Mouse (Mus musculus): ENCODE measurements around the gene Cyp2d11.
"Not testable (repeated sequence)": the region's sequence is repeated elsewhere in the genome, so short reads cannot be mapped to it uniquely, and the experiment has no call there.

The Cyp2d11 gene

DNA sequence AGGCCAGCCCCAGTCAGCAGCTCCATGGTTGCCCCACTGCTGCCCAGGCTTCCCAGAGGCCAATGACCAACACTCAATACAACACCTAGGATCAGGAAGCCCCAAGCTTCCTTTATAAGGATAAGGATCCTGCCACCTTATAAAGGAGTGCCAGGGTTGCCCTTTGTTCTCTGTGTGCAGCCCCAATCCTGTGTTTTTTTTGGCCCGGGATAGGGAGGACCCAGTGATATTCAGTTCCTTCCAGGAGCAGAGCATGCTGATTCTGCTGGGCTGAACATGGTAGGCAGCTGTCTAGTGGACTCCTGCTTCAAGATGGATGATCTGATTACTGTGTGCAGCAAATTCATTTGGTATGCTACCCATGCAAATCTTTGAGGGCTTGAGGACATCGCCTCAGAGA, at the start of gene Cyp2d11:
Gene Cyp2d11, minus strand, starts transcription at position 101 of the 400 bp plus-strand sequence.
- DNase-seq (ENCODE audit: low read depth, low spot score): not testable (repeated sequence)

GRCm38 (mm10) chr15:82437975-82438617, 44.3 kb upstream of the Cyp2d11 start:
- DNase-seq (ENCODE audit: low read depth, low spot score): no peak

- no peak for DNase-seq (ENCODE audit: low read depth, low spot score)
Measured at GRCm38 (mm10) chr15:82435606-82436005, 41.8 kb upstream of the Cyp2d11 start.

DNA sequence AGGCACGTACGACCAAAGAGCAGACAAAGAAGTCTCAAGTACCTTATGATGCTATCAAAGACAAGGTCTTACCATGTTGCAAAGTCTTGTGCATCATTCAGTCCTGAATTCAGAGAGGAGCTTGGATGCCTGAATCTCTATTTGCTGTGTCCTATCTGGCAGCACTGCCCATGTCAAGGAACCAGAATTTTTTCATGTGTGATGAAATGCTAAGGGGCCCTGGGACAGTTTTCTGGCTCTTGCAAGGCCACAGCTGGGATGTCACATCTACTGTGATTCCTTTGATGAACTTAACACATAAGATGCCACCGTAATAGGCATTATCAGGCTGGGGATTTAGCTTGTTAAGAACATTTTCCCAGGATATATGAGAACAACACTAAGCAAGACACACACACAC, 41.2 kb upstream of the Cyp2d11 start:
- DNase-seq (ENCODE audit: low read depth, low spot score): no peak

DNA sequence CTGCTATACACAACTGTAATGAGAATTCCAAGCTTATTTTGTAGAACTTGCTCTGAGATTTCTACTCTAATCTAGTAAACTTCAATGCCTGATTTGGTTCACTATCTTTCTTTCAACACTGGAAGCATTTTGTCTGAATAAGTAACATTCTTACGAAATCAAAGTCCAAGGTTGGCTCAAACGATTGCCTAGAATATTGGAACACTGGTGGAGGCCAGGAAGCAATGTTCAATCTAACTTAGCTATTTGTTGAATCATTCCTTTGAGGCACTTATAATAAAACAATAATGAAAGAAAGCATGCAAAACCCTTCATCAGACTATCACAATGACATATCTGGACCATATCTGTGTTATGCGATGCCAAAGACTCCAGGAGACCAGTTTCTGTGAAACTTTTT, 40.7 kb upstream of the Cyp2d11 start:
- DNase-seq (ENCODE audit: low read depth, low spot score): no peak

DNA sequence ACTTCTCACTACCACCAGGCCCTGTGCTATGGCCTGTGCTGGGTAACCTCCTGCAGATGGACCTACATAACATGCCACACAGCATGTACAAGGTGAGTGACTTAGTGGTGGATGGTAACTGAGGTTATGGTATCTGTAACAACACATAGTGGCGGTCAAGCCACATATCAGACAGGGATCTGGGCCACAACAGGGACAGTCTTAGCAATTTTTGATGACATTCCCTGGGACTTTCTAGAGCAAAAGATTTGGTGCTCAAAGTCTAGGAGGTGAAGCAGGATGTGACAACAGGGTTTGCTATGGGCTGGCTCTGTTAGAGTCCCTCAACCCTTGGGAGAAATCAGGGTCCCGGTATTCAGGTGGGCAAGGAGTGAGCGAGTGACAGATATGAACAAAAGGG, 39.8 kb upstream of the Cyp2d11 start:
- no peak for DNase-seq (ENCODE audit: low read depth, low spot score)

GRCm38 (mm10) chr15:82433137-82433536, 39.3 kb upstream of the Cyp2d11 start, which contains the start of gene Cyp2d9:
TSS of gene Cyp2d9 (plus strand) at chr15:82433437.
- no peak for DNase-seq (ENCODE audit: low read depth, low spot score)

GRCm38 (mm10) chr15:82423471-82423870, 29.6 kb upstream of the Cyp2d11 start:
- DNase-seq (ENCODE audit: low read depth, low spot score): no peak

GRCm38 (mm10) chr15:82422935-82423334, 29.1 kb upstream of the Cyp2d11 start:
- no peak for DNase-seq (ENCODE audit: low read depth, low spot score)

- no peak for DNase-seq (ENCODE audit: low read depth, low spot score)
Measured at GRCm38 (mm10) chr15:82418616-82419015, 24.8 kb upstream of the Cyp2d11 start.

DNA sequence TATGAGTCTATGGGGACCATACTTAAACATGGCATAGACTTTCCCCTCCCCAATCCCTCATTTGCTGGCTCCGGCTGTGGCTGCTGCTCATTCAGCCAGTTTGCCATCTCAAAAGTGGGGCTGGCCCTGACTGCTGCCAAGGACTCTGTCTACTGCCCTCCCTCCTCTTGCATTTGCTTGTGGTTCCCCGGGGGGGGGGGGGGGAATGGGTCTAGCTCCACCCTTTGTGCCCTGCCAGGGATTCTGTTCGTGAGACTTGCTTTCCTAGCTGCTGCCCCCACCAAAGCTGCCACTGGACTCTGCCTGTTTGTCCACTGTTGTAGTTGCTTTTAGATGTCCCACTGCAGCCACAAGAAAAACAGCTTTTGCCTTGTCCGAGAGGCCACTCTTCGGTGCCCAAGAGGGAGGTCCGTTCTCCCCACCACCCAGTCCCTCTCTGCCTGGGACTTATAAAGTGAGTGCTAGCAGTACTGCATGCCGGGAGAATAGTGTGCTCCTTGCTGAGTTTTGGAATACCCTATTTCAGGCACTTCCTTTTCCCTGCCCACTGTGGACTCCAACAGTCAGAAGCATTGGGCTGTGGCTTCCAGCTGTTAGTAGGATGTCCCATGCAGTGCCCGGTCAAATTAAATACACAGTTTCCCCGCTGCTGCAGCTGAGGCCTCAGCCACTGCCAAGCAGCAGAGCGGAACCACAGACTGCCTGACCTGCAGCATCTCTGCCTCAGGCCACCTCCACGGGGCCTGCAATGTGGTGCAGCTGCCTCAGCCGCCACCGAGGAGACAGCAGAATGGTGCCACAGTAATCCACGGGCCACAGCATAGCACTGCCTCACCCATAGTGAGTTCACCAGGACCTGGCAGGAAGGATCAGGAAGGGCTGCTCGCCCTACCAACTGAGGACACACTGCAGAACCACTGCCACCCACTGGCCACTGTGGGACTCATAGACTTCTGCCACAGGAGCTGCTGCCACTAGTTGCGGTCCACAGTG, 23.3 kb upstream of the Cyp2d11 start:
- DNase-seq (ENCODE audit: low read depth, low spot score): peak; percentile 54

DNA sequence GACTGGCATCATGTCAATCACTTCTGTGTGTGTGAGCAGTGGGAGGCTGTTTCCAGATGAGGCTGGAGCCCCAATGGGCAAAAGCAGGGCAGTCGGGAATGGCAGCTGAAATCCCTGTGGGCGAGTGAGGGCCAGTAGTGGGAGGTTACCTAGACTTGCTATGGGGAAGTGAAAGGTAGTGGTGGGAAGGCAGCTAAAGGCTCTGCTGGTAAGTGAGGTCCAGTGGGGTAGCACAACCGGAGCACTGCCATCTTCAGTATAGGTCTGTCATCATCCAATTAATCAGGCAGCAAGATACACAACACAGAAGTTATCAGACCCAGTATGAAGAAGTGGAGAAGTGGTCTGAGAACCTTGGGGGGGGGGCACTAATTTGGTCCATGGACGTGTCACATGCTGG, 13.7 kb upstream of the Cyp2d11 start:
- DNase-seq (ENCODE audit: low read depth, low spot score): no peak

GRCm38 (mm10) chr15:82406981-82407380, 13.2 kb upstream of the Cyp2d11 start, which contains the start of gene Cyp2d10:
TSS of gene Cyp2d10 (minus strand) at chr15:82407195.
- DNase-seq (ENCODE audit: low read depth, low spot score): no peak

DNA sequence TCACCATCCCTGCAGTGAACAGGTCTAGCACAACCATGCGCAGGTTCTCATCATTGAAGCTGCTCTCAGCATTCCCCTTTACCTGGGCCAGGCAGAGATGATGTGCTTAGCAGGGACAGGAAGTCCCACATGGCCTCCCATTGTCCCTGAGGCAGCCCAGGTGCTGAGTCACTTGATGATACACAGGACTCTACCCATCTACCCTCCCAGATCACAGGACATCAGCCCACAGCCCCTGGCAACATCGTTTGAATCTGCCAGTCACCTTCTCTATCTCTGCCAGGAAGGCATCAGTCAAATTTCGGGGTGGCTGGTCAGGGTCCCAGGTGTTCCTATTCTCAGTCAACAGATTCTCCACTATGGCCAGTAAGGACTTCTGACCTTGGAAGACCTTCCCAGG, 10.3 kb upstream of the Cyp2d11 start:
- DNase-seq (ENCODE audit: low read depth, low spot score): no peak

DNA sequence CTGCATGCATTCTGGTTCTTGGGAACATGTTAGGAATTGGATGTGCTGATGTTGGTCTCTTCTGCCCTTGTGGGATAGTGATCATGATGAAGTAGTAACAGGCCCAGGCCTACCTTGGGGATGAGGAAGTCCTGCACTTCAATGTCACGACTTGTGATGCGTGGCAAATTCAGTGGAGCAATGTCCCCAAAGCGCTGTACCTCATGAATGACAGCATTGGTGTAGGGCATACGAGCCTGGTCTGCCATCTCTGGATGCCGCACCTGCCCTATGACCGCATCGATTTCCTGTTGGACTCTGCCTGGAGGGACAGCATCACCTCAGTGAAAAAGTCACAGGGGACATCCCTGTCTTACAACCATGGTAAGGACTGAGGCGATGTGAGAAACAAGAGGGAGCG, 9.8 kb upstream of the Cyp2d11 start:
- DNase-seq (ENCODE audit: low read depth, low spot score): no peak

DNA sequence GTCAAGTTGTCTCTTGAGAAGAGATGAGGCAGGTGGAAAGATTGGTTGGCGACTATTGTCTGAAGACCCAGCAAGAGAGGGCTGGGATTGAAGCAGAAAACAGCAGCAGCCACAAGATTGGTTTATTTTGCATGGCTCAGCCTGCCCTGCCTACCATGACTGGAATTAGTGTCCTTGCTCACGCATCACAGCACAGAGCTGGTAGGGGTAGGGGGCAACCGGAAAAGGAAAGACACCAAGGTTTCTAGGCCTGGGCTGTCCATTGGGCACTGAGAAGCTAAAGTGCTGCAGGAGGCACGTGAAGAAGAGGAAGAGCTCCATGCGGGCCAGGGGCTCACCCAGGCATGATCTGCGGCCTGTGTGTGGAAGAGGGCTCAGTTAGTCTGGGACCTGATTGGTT, 8.9 kb upstream of the Cyp2d11 start:
- no peak for DNase-seq (ENCODE audit: low read depth, low spot score)

DNA sequence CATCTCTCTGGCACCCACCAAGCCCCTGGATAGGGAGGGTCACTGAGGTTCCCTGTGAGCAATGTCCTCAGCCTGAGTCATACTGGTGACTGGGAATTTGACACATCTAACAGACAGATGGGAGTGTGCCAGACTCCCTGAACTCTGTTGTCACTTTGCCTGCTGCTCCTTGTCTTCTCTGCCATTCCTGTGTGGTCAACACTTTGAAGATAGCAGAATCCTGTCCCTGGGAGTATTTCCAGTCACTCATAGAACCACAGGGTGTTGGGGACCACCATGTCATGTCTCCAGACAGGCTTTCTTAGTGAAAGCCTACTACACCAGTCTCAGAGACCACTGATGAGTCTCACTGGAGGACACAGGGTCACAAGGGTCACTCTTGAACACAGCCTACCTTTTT, 8.3 kb upstream of the Cyp2d11 start:
- DNase-seq (ENCODE audit: low read depth, low spot score): no peak

GRCm38 (mm10) chr15:82401516-82401915, 7.7 kb upstream of the Cyp2d11 start:
- no peak for DNase-seq (ENCODE audit: low read depth, low spot score)

GRCm38 (mm10) chr15:82395955-82396354, 2.1 kb upstream of the Cyp2d11 start:
- DNase-seq (ENCODE audit: low read depth, low spot score): not testable (repeated sequence)

GRCm38 (mm10) chr15:82389916-82390315, 3.9 kb downstream of the Cyp2d11 start:
- DNase-seq (ENCODE audit: low read depth, low spot score): not testable (repeated sequence)

- no peak for DNase-seq (ENCODE audit: low read depth, low spot score)
Measured at GRCm38 (mm10) chr15:82385729-82386128, 8.1 kb downstream of the Cyp2d11 start.

DNA sequence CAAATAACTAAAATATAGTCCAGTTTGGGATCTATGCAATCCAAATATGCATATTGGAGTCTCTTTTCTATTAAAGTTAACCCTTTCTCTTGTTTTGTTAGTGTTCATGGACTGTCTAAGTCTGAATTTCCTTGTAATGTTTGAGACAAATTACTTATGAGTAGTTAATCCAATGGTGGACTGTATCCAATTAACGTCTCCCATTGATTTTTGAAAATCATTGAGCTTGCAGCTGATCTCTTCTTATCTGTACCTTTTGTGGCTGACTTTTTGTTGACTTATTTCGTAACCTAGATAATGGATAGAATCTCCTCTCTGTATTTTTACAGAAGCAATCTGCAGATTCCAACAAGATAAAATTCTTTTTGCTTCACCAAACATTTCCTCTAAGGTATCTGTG, 11.4 kb downstream of the Cyp2d11 start:
- DNase-seq (ENCODE audit: low read depth, low spot score): no peak

DNA sequence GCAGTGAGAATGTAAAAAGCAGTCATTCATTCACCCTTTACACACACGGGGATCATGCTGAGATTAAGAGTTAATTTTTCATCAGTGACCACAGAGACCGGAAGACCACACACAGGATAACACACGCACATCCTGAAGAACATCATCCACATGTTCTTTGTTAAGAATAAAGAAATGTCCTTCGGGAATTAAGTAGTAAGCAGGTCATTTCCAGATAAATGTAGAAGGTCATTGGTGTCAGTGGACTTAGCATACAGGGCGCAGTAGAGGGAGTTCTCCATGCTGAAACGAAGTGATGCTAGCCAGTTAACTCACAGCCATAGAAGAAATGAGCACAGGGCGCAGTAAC, 13.1 kb downstream of the Cyp2d11 start:
- DNase-seq (ENCODE audit: low read depth, low spot score): no peak

All from forelimb bud, embryonic 11.5 days (tissue).